Mouse (Mus musculus) heart, adult 8-10 months (tissue): ENCODE results near the gene Ccdc186. TPM values are rescaled to one million over a fixed set of nuclear protein-coding genes. Genes with fewer than 3 reads are reported as not detected.

ENCODE experiments used
- DNase-seq: peaks from one replicate; pipeline ENCODE4 v3.0.0; 2022; ENCODE audit warnings: low spot score
- total RNA-seq, 4 experiments: library from RNA; stranded (reverse); gene quantifications; 2 replicates each; pipeline ENCODE4 v1.2.4; 2022

The Ccdc186 gene
- 10 to 100 TPM; 24.7 to 29.3 (median 27.4) TPM for total RNA-seq

DNA sequence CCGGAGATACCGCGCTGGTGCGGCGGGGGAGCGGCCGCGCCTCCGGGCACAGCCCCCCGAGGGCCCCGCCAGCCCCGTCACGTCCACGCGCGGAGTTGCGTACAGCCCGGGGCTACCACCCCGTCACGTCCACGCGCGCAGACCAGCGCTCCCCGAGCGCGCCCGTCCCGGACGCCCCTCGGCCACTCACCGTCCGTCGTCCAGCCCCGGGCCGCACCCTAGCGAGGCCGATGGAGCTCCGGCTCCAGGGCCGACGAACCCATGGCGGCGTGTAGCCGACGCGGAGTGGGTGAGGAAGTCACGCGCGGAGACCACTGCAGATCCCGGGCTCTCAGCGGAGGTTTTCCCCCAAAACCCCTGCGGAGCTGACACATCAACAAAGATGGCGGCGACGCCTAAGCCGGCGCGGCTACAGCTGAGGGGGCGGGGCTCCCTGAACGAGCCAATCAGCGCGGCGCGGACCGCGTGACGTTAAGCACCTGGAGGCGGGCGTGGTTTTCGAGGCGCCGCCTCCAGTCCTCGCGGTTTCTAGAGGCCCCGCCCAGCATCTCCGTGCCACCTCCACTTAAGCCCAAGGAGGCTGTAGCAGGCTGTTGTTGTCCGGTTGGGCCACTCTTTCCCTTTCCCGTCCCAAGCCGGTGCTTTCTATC, at the start of gene Ccdc186:
TSS of gene Ccdc186 (minus strand) at position 393 of the 650 bp plus-strand sequence.
- peak; percentile 93 for DNase-seq

DNA sequence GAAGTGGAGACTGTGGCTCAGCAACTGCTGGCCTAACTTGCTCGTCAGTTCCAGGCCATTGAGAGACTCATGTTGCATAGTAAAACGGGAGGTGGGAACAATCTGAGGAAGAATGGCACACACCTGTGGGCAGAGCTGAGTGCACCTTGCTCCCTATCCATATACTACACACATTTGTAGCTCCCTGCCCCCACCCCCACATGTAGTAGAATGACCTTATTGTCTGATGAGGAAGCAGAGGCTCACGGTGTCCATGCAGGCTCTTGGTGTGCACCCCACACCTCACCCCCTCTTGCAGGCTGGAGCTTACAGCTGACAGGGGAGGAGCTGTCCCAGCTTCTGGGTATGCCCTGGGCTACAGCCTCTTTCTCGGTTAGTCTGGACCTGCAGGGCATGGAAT, 45.7 kb upstream of the Ccdc186 start:
- DNase-seq = no peak

DNA sequence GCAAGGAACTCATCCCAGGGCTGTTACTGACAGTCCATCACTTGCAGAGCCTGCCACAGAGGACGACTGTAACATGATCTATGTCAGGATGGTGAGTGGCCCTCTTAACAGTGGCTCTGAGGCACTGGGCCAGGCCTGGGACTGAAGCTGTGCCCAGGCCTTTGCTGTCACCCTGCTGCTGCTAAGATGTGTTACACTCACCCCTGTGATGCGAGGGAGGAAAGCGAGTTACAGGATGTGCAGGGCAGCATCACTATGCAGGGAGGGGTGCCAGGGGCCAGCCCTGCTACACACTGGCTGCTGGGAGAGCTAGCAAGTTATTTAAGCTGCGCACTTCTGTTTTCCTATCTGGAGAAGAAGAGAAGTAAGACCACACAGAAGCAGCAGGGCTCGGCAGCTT, 34.5 kb upstream of the Ccdc186 start:
- DNase-seq = peak; percentile 2

DNA sequence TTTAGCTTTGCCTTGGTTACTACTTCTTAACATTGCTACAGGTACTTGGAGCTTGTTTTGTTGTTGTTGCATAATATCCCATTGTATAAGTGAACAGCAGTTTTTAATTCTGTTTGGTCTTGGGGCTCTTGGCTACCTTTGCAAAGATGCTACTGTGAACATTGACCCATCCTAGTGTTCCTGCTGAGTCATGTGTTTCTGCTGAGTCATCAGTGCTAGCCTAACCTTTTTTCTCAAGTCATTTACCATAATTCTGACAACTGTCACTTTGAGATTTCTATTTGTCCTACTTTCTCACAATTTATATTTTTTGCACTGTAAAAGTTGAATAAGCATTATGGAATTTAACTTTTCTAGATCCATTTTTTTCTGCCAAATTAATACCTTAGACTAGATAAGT, 30.6 kb upstream of the Ccdc186 start:
- no peak for DNase-seq

DNA sequence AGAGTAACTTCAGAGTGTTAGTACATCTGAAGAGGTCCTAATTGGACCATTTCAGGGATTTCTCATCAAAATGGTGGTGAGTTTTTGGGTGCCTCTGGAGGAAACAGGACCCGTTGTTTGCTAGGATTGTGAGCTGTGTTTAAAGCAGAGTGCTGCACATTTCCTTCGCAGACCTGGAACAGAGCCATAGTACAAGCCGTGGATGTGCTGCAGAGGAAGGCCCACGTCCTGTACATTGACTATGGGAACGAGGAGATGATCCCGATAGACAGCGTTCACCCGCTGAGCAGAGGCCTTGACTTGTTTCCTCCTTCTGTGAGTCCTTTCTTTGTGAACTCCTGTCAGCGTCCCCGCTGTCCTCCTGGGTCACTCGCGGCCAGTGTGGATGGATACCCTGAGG, 21.0 kb upstream of the Ccdc186 start:
- DNase-seq = no peak

DNA sequence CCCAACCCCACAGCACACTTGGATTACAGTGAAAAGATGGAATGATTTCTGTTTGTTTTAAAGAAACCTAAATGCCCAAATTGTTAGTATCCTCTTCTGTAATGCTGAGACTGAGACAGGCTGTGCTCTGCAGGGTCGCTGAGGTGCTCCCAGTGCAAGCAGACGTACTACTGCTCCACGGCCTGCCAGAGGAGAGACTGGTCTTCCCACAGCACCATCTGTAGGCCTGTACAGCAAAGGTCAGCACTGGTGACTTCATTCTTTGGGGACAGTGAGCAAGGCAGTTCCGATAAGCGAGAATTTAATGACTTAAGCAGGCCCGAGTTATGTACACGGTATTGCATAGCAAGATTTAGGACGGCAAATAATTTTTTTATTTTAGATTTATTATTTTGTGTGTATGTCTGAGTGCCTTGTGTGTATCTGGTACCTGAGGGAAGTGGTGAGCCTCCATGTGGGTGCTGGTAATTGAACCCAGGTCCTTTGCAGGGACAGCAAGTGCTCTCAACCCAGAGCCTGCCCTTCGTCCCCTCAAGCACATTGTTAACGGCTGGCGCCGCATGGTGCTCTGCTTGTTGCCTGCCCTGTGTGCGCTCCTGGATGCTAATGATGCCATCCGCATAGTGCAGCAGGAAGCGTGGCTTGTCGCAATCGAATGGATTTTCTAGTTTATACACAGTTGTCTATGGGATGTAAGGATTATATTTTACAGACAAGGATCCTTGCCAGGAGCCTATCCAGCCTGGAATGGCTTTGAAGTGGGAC, 17.1 kb upstream of the Ccdc186 start:
- no peak for DNase-seq

DNA sequence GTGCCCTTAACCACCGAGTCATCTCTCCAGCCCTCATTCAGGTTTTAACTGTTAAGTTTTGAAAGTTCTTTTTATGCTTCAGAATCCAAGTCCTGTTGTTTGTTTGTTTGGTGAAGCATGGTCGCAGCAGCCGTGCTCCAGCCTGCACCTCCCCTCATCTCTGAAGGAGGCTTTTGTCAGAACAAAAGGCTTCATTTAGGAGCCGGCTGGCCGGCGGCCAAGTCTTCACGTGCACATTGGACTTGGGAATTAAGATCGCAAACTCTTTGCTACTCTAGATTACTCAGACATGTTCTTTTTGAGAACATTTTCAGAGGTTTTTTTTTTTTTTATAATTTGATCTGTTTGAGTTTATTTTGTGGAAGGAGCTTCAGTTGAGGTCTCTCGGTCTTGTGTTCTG, 13.3 kb upstream of the Ccdc186 start:
- DNase-seq = no peak

DNA sequence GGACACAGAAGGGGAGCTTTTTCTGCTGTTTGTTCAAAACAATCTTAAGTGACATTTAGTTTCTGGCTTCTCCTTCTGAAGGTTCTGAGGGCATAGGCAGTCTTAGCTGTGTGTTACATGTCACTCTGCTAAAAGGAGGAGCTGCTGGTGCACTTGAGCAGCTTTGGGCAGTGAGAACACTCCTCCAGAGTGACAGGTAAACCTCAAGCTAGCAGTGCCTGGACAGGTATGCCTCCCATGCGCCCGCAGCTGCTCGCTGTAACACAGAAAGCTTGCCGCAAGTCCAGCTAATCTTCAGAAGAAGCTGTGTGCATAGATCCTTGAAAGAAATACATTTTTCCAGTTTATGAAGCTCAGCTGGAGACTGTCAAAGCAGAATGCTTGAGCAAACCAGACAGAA, 8.2 kb upstream of the Ccdc186 start:
- no peak for DNase-seq

DNA sequence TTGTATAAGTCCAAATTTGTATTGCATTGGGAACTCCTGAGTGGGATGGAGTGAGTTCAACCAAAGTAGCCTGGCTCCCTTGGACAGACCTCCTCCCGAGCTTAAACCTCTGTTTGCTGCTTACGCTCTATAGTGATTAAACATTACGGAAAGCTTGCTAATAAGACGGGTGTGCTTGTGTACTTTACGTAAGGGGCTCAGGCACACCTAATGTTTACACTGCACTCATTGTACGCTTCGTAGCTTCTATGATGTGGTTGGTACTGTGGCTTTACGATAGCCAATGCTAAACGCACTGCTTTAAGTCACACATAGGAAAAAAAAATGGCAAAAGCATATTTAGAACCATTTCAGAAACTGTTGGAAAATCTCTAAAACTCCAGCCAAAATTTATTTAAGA, 7.3 kb upstream of the Ccdc186 start:
- DNase-seq = no peak

DNA sequence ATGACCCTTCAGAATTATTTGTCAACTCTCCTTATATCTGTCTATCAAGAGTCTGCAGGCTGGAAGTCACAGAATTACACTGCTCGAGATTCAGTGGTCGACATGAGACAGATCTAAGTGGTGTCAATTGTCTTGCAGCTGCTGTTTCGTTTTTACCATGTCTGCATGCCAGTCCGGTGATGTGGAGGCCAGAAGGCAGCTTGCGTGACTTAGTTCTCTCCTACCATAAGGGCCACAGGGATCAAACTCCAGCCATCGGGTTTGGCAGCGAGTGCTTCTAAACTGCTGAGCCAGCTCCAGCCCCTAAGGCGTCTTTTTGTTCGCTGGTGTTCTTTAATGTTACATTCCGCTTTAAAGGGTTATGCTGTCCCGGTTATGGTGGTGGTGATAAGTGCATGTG, 6.3 kb upstream of the Ccdc186 start:
- no peak for DNase-seq

DNA sequence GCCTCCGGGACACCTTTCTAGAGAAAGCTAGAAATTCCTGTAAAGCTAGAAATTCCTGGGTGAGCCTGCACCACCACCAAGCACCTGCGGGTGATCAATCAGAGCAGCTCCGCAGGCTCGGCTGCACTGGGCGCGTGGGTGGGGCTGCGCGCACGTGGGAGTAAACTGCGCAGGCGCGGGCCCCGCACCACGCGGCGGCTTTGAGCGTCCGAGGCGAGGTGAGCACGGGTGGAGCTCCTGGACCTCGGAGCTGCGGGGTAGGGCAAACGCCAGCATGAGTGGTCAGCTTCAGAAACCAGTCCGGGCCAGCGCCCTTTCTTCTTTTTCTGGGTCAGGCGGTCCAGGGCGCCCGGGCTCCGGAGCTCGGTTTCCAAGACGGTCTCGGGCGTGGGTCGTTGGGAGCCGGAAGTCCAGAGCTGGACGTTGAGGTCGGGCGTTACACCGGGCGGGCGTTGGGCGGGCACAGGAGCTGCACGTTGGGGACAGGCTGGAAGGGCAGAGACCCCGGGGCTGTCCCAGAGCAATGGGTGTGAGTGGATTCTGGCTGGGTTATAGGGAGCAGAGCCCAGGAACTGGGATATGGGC, 4.1 kb upstream of the Ccdc186 start, which contains the start of gene Tdrd1:
TSS of gene Tdrd1 (plus strand) at position 163 of the 585 bp plus-strand sequence.
- no peak for DNase-seq

DNA sequence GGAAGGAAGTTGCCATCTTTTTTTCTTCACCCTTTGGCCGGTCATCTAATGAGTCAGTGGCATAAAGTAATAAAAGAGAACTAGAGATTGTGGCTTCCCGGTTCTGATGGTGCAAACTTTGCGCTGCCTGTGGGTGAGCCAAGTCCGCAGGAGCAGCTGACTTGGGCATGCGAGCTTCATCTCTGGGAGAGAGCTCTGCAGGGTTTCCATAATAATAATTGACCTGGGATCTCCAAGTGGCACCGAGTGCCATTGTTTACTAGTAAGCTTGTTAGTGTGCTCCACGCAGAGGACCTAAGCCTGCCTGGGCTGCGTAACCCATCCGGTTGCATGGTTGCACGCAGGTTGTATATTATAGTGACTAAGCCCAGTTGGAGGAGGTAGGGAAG, 452 bp upstream of the Ccdc186 start:
- DNase-seq = no peak

DNA sequence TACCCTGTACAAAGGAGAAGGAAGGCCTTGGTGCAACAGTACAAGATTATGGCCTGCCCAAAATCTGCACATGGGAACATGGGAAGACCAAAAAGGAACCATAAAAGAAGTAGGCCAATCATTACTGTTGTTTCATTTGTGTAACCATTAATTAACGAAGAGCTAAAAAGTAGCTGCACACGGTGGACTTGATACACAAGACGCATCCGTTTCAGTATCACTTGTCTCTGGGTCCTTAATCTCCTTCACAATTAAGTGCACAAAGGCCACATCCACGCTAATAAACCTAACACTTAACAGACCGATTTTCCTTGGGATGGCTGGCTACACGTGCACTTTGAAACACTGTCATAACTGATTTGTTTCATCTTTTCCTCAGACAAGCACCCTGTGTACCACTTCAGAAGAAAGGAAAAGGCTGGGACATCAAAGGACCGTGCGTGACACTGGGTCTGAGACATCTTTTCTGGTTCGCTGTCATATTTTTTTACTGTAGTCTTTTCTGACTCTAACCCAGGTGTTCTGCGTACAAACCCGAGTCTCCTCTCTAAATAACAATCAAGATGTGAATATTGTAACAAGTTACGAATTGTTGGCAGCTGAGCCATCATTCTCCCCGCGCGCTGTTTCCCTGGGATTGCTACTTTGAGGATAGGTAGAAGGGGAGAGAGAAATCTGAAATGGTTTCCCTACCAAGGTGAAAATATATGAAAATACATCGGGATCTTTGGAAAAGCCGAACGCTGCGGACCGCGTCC, 771 bp downstream of the Ccdc186 start:
- no peak for DNase-seq

DNA sequence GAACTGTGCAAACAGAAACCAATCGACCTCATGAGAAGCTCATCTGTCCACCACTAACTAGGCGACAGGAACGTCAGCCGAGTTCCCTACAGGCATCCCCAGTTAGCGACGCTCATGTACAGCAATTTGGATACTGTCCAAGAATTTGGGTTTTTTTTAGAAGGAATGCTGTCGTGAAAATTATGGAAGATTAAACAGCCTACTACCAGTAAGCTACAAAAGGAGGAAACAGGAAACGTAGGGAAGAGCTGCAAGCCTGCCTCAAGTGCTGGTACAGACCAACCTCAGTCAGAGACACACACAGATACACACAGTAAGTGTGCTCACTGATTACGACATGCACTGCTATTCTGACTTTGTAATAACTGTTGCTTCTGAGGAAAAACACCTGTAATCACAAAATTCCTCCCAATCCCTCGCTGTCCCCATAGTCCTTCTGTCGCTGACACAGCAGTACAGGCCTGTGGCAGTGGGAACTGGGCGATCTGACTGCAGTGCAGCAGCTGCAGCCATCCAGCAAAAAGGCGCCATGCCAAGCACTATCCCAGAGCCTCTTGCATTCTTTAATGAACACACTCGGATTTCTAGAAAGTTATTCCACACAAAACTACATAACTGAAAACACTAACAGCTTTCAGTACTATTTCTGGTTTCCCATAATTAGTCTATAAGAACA, 4.0 kb downstream of the Ccdc186 start:
- DNase-seq = peak; percentile 48

DNA sequence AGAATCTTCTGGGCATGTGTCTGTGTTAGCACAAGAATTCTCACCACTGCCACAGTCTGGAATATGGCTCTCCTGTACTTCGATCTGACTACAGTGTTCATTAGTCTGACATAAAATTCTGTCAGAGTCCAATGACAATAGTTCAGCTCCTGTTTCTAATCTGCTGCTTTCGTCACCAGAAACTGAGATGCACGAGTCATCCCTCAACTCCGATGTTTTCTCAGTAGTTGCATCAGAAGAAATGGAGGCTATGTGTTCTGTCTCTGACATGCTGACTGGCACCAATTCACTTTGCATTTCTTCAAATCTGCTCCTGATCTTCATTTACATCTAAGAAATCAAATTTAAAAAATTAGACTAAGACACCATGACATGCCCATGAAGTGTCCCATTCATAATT, 8.6 kb downstream of the Ccdc186 start:
- DNase-seq = no peak

DNA sequence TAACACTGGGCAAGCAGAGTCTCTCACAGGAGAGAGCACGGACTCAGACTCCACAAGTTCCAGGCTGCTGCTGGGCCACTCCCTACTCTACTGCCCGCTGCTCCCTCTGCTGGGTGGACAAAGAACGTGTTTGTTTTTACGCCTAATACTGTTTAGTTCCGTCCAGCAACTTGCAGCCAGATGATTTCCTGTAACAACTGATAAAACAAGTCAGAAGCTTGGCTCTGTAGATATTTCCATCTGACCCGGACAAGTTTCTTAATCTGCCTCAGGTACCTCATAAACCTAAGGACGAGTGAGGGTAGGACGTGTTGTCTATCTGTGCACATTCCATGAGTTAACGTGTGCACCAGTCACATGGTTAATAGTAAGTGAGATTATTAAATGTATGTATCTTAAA, 10.4 kb downstream of the Ccdc186 start:
- peak; percentile 54 for DNase-seq

DNA sequence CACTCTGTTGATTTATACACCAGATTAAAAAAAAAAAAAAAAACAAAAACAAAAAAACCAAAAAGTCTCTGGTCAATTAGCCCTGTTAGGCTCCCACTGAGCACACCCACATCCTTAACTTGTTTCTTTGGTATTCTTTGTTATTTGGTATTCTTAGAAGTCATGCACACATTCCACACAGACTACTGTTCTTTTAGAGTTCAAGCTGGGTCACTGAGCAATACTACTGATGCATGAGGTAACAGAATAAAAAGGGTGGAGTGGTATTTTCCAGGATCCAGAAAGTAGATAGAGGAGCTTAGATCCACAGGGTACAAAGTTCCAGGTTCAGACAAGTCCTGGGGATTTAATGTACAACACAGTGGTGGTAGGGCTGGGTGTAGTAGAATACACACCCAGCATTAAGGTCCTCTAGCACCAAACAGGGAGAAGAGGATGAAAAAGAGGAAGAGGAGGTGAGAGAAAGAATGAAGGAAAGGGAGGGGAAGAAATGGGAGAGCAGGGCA, 11.3 kb downstream of the Ccdc186 start:
- no peak for DNase-seq

DNA sequence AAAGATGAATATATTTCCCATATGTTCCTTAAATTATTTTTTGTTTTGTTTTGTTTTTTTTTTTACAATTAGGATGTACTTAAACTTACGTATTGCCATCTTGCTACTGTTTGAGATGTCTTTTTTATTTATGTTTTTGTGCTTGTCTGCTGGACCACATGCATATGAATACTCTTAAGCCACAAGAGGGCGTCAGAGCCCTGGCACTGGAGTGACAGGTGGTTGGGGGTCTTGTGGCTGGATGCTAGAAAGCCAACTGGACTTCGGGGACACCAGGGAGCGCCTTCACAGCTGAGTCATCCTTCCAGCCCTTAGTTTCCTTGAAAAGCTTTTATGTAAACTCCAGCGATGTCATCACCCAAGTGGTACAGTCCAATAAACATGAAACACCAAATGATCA, 13.2 kb downstream of the Ccdc186 start:
- no peak for DNase-seq

DNA sequence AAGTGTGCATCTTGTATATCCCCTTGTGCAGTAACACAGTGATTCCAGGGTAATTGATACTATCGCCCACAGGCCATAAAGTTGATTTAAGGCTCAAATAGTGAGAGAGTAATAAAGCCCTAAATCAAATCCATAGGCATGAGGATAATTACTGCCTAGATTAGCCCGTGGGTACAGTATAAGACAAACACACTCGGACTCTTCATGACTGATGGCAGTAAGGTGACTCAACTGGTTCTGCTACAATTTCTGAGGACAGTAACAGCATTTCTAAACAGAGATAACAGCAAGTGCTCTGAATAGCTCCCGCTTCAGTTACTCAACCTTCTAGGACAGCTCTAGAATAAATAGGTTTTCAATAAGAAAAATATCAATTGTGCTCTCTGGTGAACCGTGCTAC, 14.9 kb downstream of the Ccdc186 start:
- DNase-seq = no peak

DNA sequence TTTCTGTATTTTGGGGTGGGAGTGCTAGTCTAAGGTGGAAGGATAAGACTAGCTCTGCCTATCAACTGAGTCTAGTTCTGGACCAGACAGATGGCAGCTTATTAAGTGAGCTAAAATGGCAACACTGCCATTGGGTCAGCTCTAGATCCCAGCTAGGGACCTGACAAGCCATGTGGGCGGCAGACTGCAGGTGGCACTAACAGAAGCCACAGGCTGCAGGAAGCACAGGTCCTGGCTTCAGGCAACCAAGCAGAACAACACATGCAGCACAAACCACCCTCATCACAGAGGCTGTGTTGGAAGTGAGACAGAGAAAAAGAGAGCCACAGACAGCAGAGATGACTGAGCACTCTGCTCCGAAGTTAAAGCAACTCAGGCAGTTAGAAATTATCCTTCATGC, 16.6 kb downstream of the Ccdc186 start:
- DNase-seq = no peak

DNA sequence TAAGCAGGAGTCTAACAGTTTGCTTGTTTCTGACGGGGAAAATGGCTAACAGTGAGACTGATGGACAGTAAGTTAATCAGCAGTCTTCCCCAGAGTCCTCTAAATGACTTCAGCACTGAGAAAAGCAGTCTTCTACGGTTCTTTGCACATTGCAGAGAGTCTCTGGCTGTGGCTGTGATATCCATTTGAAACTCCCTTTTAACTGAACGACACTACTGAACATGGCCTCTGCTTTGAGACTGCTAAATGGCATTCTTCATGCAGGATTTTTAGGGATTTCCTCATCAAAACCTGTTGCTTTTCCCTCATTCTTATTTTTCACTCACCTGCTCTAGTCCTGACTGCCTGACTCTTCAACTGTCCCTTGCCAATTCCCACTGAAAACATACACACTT, 19.6 kb downstream of the Ccdc186 start:
- DNase-seq = no peak
